Mouse (Mus musculus): ENCODE data around the gene Vcpkmt. TPM values are rescaled to one million over a fixed set of nuclear protein-coding genes. Genes with fewer than 3 reads are reported as not detected.
"Not testable (repeated sequence)": the region's sequence is repeated elsewhere in the genome, so short reads cannot be mapped to it uniquely, and the experiment has no call there.

Vcpkmt gene
- polyA plus RNA-seq (2015; fragmentation: Nextera tagmentation; extraction: Ambion mirVana): 26.0 and 26.9 TPM in 2 replicates

DNA sequence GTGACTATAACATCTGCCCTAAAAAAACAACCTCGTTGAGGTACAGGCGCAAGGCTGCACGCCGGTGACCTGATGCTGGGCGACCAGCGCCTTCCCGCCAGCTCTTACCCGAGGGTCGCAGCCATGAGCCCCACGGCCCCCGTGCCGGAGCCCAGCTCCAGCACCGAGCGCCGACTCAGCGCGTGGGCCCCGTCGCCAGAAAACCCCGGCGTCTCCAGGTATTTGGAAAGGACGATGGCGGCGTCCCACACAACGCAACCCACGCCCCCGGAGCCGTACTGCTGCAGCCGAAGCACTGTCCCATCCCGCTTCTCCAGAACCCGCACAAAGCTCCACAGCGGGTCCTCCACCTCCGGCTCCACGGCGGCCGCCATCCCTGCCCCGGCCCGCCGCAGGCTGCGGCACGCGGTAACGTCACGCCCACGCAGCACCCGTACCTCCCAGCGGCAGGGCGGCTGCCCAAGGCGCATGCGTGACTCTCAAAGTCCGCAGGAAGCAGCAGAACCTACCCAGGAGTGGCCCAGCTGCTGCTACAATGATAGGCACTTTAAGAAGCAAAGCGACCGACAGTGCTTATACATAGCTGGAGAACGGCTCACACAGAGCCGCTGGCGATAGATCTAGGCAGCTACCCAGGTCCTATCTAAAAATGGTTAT lies at the start of gene Vcpkmt:
Vcpkmt (minus strand) TSS at position 416 of the 657 bp plus-strand sequence.
- under 1% methylated on average over 55 of the region's 56 CpGs for WGBS
- peak within 1 kb of the TSS; percentile 88 for H3K9ac ChIP-seq
- H3K4me1 ChIP-seq: peaks cover 25% of the 10 kb centered on the region
- peak; percentile 98 for ATAC-seq
- H3K36me3 ChIP-seq (ENCODE audit: poor library complexity, severe bottlenecking): peaks cover 40% of the 10 kb centered on the region
- peak within 1 kb of the TSS; percentile 69 for H3K27ac ChIP-seq
- H3K4me2 ChIP-seq: peak within 1 kb of the TSS; percentile 75
- H3K27me3 ChIP-seq: no peaks in the 10 kb centered on the region
- no peaks in the 10 kb centered on the region for H3K9me3 ChIP-seq (replicated peaks)
- H3K4me3 ChIP-seq: peak within 1 kb of the TSS; percentile 87

DNA sequence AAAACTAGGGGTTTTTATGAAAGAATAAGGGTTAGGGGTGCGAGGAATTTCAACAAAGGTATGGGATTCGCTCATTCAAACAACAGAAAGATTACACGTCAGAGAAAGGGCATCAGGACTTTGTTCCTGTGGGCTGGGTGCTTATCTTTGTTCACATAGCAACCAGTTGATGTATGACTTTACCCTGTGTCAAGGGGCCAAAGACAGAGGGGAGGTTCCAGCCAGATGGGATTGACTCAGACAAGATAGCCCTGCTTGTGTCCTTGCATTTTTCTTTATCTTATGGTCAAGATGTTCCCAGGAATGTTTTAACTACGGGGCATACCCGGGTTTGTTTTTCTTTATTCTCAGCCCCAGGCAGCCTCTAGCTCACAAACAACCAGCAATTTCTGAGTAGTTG lies 35.8 kb upstream of the Vcpkmt start:
- H3K4me1 ChIP-seq; H3K27ac ChIP-seq; H3K9me3 ChIP-seq (replicated peaks); H3K4me3 ChIP-seq; H3K27me3 ChIP-seq; H3K9ac ChIP-seq; ATAC-seq; H3K4me2 ChIP-seq: not testable (repeated sequence)
- peaks cover 27% of the 10 kb centered on the region for H3K36me3 ChIP-seq (ENCODE audit: poor library complexity, severe bottlenecking)
- WGBS: 92% methylated on average over 5 of the region's 5 CpGs

DNA sequence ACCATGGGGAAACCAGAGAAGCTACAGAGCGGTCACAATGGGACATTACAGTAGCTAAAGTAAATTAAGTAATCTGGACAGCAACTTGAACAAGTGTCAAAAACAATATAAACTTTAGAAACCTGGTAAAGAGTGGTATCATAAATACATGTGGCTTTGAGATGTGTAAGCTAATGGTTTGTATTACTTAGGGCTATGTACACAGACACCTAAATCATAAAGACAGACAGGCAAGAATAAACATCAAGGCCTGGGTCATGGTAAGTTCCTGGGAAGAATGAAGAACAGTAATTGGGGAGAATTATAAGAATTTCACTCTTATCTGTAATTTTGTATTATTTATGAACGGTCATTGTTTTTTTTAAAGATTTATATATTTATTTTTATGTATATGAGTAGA lies 21.5 kb upstream of the Vcpkmt start:
- no peaks in the 10 kb centered on the region for H3K27me3 ChIP-seq
- no peak overlapping the region for H3K27ac ChIP-seq
- 95% methylated on average over 2 of the region's 2 CpGs for WGBS
- H3K4me1 ChIP-seq: no peaks in the 10 kb centered on the region
- H3K36me3 ChIP-seq (ENCODE audit: poor library complexity, severe bottlenecking): peaks cover 19% of the 10 kb centered on the region
- no peak overlapping the region for H3K9ac ChIP-seq
- H3K4me2 ChIP-seq: no peak overlapping the region
- ATAC-seq: no peak
- H3K9me3 ChIP-seq (replicated peaks): no peaks in the 10 kb centered on the region
- no peak overlapping the region for H3K4me3 ChIP-seq

DNA sequence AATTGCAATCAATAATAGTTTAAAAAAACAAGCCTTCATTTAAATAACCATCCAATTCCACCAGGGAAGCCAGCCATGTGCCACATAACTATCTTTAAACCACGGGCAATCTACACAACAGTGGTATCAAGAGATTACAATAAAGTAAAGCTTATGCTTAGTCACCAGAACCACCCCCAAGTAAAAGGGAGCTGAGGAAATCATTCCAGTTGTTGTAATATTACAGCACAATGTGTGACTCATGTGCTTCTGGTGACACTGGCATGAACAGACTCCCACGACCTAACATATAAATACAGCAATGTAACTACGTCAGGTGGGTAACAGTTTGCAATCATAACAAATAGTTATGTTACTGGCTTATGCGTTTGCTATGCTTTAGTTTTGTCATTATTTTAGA lies 14.6 kb upstream of the Vcpkmt start:
- peaks cover 17% of the 10 kb centered on the region for H3K36me3 ChIP-seq (ENCODE audit: poor library complexity, severe bottlenecking)
- no peaks in the 10 kb centered on the region for H3K4me1 ChIP-seq
- ATAC-seq: no peak
- 84% methylated on average over 4 of the region's 4 CpGs for WGBS
- H3K27ac ChIP-seq: no peak overlapping the region
- no peaks in the 10 kb centered on the region for H3K27me3 ChIP-seq
- no peaks in the 10 kb centered on the region for H3K9me3 ChIP-seq (replicated peaks)
- H3K4me2 ChIP-seq: no peak overlapping the region
- no peak overlapping the region for H3K9ac ChIP-seq
- no peak overlapping the region for H3K4me3 ChIP-seq

DNA sequence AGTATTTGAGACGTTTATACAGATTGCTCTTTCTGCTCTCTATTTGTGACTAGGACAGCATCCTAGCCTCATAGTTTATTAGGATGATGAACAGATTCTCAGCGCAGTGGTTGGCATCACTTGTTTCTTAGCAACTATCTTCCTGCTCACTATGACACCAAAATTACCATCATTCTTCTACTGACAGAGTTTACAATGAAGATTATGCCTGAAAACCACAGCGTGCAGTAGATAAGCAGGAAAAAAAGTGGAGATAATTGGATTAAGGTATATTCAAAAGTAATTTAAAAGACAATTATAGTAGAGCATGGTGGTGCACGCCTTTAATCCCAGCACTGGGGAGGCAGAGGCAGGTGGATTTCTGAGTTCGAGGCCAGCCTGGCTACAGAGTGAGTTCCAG lies 10.3 kb upstream of the Vcpkmt start:
- Histone ChIP-seq H3K27me3 (no peaks in the 10 kb centered on the region), H3K4me2 (no peak overlapping the region), H3K4me3 (no peak overlapping the region), H3K36me3 (ENCODE audit: poor library complexity, severe bottlenecking) (peaks cover 38% of the 10 kb centered on the region), H3K27ac (no peak overlapping the region), H3K9ac (no peak overlapping the region), H3K9me3 (replicated peaks) (no peaks in the 10 kb centered on the region), H3K4me1 (no peaks in the 10 kb centered on the region)
- no peak for ATAC-seq
- 84% methylated on average over 5 of the region's 5 CpGs for WGBS

DNA sequence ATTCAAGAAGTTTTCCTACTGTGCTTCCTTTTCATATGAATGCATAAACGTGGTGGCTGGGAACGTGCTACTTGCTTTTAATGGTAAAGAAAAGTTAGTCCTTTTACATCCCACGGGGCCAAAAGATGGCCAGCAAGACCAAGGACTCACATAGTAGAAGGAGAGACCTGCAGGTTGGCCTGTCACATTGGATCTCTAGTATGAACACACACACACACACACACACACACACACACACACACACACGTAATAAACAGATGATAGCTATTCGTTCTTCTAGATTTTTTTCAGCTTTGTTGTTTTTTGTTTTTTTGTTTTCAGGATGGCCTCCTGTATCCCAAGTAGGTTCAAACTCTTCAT lies 422 bp upstream of the Vcpkmt start:
- H3K4me3 ChIP-seq: peak overlapping the region; percentile 87
- H3K9ac ChIP-seq: peak overlapping the region; percentile 88
- peak overlapping the region; percentile 75 for H3K4me2 ChIP-seq
- no peaks in the 10 kb centered on the region for H3K9me3 ChIP-seq (replicated peaks)
- peaks cover 25% of the 10 kb centered on the region for H3K4me1 ChIP-seq
- ATAC-seq: peak; percentile 40
- WGBS: 40% methylated on average over 5 of the region's 5 CpGs
- H3K36me3 ChIP-seq (ENCODE audit: poor library complexity, severe bottlenecking): peaks cover 37% of the 10 kb centered on the region
- peak overlapping the region; percentile 69; the same call in 1 of the 2 replicates for H3K27ac ChIP-seq
- no peaks in the 10 kb centered on the region for H3K27me3 ChIP-seq

DNA sequence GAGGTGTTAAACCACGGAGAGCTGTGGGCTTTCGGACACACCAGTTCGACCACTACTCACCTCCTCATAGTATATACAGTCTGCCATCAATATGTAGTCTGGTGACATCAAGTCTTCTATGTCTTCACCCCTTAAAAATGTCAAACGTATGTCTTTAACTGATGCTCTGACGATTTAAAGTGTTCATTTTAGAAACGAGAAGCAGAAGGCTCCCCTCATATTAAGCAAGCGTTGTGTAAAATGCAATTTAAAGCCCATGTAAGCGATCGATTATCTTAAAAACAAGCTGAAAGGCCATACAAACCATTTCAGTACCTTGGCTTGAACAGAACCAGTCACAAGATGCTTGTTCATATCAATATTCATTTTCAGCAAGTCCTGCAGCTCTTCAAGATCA lies 614 bp downstream of the Vcpkmt start:
- H3K4me1 ChIP-seq: peaks cover 25% of the 10 kb centered on the region
- H3K4me3 ChIP-seq: peak overlapping the region; percentile 87
- peaks cover 45% of the 10 kb centered on the region for H3K36me3 ChIP-seq (ENCODE audit: poor library complexity, severe bottlenecking)
- H3K9me3 ChIP-seq (replicated peaks): no peaks in the 10 kb centered on the region
- H3K27me3 ChIP-seq: no peaks in the 10 kb centered on the region
- peak overlapping the region; percentile 75 for H3K4me2 ChIP-seq
- ATAC-seq: no peak; the same call in 1 of the 2 replicates
- peak overlapping the region; percentile 88 for H3K9ac ChIP-seq
- WGBS: 33% methylated on average over 9 of the region's 9 CpGs
- peak overlapping the region; percentile 69 for H3K27ac ChIP-seq

DNA sequence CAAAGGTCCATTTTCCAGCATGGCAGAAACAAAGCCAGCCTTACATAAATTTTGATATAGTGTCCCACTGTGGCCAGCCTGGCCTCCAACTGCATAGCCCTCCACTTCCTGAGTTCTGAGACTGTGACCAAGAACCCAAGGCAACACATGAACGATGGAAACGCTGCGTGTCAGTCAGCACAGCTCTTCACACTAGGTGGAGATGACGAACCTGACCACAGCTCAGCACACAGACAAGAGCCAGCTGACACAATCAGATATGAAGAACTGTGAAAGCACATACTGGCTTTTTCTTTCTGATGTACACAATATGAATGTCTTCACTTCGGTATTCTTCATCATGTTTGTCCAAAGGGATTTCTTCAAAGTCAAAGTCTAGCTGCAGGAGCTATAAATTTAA lies 3.2 kb downstream of the Vcpkmt start:
- Histone ChIP-seq H3K4me3 (no peak overlapping the region), H3K36me3 (ENCODE audit: poor library complexity, severe bottlenecking) (peaks cover 36% of the 10 kb centered on the region), H3K27me3 (no peaks in the 10 kb centered on the region), H3K9ac (no peak overlapping the region), H3K4me1 (peaks cover 25% of the 10 kb centered on the region), H3K27ac (no peak overlapping the region), H3K9me3 (replicated peaks) (no peaks in the 10 kb centered on the region), H3K4me2 (no peak overlapping the region)
- WGBS: 95% methylated on average over 5 of the region's 5 CpGs
- ATAC-seq: no peak

DNA sequence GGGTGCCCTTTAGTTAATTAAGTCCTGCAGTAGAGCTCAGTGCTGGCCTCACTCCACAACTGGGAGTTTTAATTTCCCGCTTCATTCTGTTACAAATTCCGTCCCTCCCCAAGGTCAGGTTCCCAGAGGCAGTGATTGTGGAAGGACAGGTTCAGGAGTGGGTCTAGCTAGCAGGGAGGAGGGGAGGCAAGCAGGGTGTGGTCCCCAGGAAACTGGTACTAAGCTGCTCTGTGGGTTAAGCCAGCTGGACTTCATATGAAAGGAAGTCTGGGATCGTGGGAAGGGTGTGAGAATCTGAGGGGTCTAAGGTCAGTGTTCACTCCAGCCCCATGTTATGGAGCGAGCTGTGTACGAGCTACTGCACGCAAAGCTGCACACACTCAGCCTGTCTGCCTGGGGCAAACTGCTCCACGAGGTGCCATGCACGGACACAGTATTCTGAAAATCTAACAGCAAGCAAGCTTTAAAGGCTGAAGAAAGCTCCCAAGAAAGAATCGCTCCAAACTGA lies 6.7 kb downstream of the Vcpkmt start:
- no peaks in the 10 kb centered on the region for H3K27me3 ChIP-seq
- WGBS: 87% methylated on average over 9 of the region's 9 CpGs
- no peak for ATAC-seq
- no peak overlapping the region for H3K27ac ChIP-seq
- H3K4me2 ChIP-seq: no peak overlapping the region
- H3K9ac ChIP-seq: no peak overlapping the region
- H3K36me3 ChIP-seq (ENCODE audit: poor library complexity, severe bottlenecking): peaks cover 33% of the 10 kb centered on the region
- H3K4me3 ChIP-seq: no peak overlapping the region
- no peaks in the 10 kb centered on the region for H3K9me3 ChIP-seq (replicated peaks)
- H3K4me1 ChIP-seq: peaks cover 10% of the 10 kb centered on the region

DNA sequence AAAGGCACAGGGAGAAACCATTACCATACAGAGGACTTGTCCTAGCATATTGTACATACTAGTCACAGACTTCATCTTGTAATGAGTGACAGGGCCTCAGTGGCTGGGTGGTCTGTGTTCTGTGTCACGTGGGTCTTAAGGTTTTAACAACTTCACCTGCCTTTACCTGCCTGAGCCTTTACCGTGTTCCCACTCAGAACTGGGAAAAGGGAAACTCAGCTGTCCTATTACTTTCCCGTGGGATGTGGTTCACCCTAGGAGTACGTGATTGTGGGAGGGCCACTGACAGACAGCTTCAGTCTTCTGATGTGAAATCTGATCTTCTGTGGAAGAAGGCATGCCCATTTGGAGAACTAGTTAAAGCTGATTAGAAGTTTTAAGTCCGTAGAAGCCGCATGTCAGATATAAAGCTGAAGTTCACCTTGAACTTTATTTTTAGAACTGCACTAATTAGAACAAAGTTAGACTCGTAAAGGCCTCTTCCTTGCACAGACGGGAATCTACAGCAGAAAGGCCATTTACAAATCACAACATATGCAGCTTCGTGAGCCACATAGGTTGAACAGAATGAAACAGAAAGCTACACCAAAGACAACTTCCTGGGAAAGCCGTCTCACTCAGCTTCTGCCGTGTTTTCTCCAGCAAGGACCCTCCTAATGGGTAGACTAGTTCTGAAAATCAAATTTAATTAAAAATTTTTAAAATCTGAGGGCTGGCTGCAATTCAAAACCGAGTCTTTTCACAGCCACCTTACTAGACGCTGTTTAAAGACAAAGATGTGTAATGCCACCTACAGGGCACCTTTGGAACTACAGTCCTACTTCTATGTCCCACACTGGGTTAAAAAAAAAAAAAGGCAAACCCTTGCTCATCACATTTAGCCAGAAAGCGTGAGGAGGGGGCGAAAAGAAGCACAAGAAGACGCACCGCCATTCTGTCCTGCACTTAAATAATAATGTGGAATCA lies 8.6 kb downstream of the Vcpkmt start:
- H3K4me1 ChIP-seq: 0 out of 2 replicates have a peak, but pooled peaks cover 4% of the 10 kb centered on the region
- no peaks in the 10 kb centered on the region for H3K9me3 ChIP-seq (replicated peaks)
- H3K9ac ChIP-seq: peak overlapping the region; percentile 52
- H3K4me3 ChIP-seq: peak overlapping the region; percentile 21
- H3K4me2 ChIP-seq: peak overlapping the region; percentile 49
- peak; percentile 75 for ATAC-seq
- 26% methylated on average over 17 of the region's 17 CpGs for WGBS
- H3K27me3 ChIP-seq: no peaks in the 10 kb centered on the region
- peaks cover 25% of the 10 kb centered on the region for H3K36me3 ChIP-seq (ENCODE audit: poor library complexity, severe bottlenecking)
- no peak overlapping the region for H3K27ac ChIP-seq

DNA sequence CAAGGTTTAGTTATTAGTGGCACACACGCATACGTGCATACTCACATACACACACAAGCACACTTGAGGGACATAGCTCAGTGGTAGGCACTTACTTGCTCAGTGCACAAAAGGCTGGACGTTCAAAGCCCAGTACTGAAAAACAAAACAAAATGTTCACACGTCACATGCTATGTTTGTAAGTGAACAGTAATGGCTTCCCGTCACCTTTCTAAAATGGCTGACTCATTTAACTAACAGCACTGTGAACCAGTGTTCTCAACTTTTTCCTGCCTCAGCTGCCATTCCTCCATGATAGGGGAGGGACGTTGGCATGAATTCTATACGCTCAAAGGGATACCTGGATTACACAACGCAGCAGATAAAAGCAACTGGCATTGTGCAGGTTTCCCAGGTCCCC lies 9.6 kb downstream of the Vcpkmt start:
- Histone ChIP-seq H3K4me2 (no peak overlapping the region), H3K4me1 (0 out of 2 replicates have a peak, but pooled peaks cover 4% of the 10 kb centered on the region), H3K9ac (no peak overlapping the region), H3K36me3 (ENCODE audit: poor library complexity, severe bottlenecking) (peaks cover 23% of the 10 kb centered on the region), H3K9me3 (replicated peaks) (no peaks in the 10 kb centered on the region), H3K4me3 (no peak overlapping the region), H3K27ac (no peak overlapping the region), H3K27me3 (no peaks in the 10 kb centered on the region)
- no peak for ATAC-seq
- WGBS: 94% methylated on average over 8 of the region's 8 CpGs

DNA sequence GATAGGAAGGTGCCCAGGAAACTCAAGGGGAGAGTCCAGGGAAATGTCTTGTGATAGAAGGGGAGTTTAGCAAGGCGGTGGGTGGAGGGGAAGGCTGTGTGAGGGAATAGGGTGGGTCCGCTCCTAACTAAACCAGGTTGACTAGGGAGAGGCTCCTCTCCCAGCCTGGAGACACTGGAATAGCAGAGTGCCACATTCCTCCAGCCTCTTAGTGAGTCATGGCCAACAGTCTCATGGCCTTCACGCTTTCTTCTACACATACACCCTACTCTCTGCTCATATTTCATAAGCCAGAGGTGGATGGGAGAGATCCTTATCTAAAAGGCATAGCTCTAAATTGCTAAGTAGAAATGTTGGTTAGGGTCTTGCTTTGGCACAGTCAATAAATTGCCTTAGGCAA lies 12.9 kb downstream of the Vcpkmt start:
- ATAC-seq: no peak
- Histone ChIP-seq H3K9ac (no peak overlapping the region), H3K4me1 (0 out of 2 replicates have a peak, but pooled peaks cover 4% of the 10 kb centered on the region), H3K4me2 (no peak overlapping the region), H3K4me3 (no peak overlapping the region), H3K9me3 (replicated peaks) (no peaks in the 10 kb centered on the region), H3K27me3 (no peaks in the 10 kb centered on the region), H3K36me3 (ENCODE audit: poor library complexity, severe bottlenecking) (no peaks in the 10 kb centered on the region), H3K27ac (no peak overlapping the region)
- 93% methylated on average over 3 of the region's 3 CpGs for WGBS
